Mouse (Mus musculus) lung, adult 2 months (tissue): Measurements from ENCODE around the gene Pet117. TPM values are rescaled to one million over a fixed set of nuclear protein-coding genes. Genes with fewer than 3 reads are reported as not detected.
A peak's percentile ranks its signal among the peaks of the same experiment; 100 is the strongest.
"Not testable (repeated sequence)": the region's sequence is repeated elsewhere in the genome, so short reads cannot be mapped to it uniquely, and the experiment has no call there.

Experiments used
- DNase-seq: peaks from one replicate; pipeline ENCODE4 v3.0.0; 2022
- H3K4me1 ChIP-seq: fragments of 200-500 bp; 2 replicates; pipeline ENCODE4 v1.6.1; 2011; ENCODE audit warnings: low read length; ENCODE audit not compliant: control insufficient read depth, insufficient read depth
- H3K4me3 ChIP-seq: fragments of 200-500 bp; replicated peaks from 2 replicates; pipeline ENCODE3; 2011; ENCODE audit warnings: low read depth, mild to moderate bottlenecking, control low read depth, low read length; ENCODE audit errors: extremely low read depth
- CTCF ChIP-seq: fragments of 200-500 bp; IDR thresholded peaks from 2 replicates; pipeline ENCODE4 v1.5.1; 2011; ENCODE audit warnings: mild to moderate bottlenecking, low read length, control low read depth; ENCODE audit not compliant: insufficient read depth
- POLR2A ChIP-seq: fragments of 200-500 bp; IDR thresholded peaks from 2 replicates; pipeline ENCODE4 v1.6.1; 2011; ENCODE audit warnings: low read depth, mild to moderate bottlenecking, control low read depth, low read length, borderline replicate concordance; ENCODE audit errors: extremely low read depth
- WGBS: fragments of 180-500 bp; shearing (Covaris S2); methylation state at CpG from one replicate; pipeline ENCODE4 v1.1.7; 2018; 5-methylcytosine and 5-hydroxymethylcytosine counted together
- polyA plus RNA-seq: library from polyadenylated mRNA; depleted of rRNA; stranded (reverse); fragments of >200 nt; gene quantifications from 2 replicates; pipeline ENCODE4 v1.2.3, GENCODE M21; 2012

The Pet117 gene
- polyA plus RNA-seq, 1 experiment = not detected

DNA sequence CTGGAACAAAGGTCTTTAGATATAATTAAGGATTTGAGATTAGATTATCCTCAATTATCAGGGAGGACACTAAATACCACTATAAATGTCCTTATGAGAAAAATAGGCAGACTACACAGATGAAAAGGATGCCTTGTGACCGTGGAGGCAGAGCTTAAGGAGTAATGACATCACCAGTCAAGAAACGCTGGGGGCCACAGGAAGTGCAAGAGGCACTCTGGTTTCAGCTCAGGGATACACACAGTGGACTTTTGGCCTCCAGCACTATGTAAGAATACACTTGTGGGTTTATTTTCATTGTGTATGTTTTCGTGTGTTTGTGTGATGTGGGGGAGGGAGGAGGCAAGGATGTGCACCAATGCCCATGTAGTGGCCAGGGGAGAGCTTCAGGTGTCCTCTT, 31.6 kb upstream of the Pet117 start:
- WGBS = 38% methylated on average over 3 of the region's 3 CpGs

DNA sequence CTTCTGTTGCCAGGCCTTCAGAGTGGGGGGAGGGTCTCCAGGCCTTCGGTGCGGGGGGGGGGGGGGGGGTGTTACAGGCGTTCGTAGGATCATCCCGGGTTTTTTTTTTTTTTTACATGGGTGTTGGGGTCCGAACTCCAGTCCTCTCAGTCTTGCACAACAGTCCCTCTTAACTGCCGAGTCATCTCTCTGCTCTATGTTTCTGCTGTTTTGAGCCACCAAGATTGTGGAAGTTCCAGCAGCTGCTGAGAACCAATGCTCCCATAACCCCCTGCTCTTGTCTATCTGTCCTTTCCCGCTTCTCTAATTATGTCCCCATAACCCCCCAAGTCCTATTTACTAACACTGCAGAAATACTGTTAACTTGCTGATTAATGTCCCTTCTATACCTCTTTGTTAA, 31.1 kb upstream of the Pet117 start:
- H3K4me1 ChIP-seq = no peaks in the 10 kb centered on the region
- no peak for DNase-seq
- TF ChIP-seq CTCF = no peak
- no peak for TF ChIP-seq POLR2A
- H3K4me3 ChIP-seq = no peak overlapping the region
- 65% methylated on average over 8 of the region's 8 CpGs for WGBS

More for the DNA sequence above, 31.6 kb upstream of the Pet117 start:
- DNase-seq = no peak
- Histone ChIP-seq H3K4me3 (no peak overlapping the region), H3K4me1 (no peaks in the 10 kb centered on the region)
- no peak for TF ChIP-seq POLR2A
- TF ChIP-seq CTCF = no peak

DNA sequence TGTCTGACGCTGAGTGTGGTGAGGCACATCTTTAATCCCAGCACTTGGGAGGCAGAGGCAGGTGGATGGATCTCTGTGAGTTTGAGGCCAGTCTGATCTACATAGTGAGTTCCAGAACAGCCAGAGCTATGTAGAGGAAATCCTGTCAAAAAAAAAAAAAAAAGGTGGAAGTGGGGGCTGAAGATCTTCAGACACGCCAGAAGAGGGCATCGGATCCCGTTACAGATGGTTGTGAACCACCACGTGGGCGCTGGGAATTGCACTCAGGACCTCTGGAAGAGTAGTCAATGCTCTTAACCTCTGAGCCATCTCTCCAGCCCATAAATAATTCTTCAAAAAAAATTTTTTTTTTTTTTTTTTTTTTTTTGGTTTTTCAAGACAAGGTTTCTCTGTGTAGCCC, 30.6 kb upstream of the Pet117 start:
- WGBS = 75% methylated on average over 6 of the region's 6 CpGs
- DNase-seq, H3K4me3 ChIP-seq, H3K4me1 ChIP-seq: not testable (repeated sequence)

DNA sequence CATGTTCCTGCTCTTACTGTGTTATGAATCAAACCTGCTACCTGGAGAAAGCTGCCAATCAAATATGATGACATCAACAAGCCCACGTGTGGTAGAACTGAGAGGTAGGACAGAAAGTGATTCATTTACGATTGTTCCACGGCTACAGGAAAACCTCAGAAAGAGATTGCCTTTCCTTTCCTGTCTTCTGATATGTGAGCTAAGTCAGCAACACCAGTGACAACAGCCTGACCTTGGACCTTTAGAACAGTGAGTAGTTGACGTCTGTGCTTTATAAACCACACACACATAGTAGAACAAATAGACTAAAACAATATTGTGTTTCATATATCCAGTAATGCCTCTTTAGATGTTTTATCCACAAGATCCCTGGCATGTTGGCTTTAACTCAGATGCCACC, 25.6 kb upstream of the Pet117 start:
- no peak for DNase-seq
- H3K4me3 ChIP-seq = no peak overlapping the region
- no peak for TF ChIP-seq CTCF
- no peak for TF ChIP-seq POLR2A
- WGBS = 39% methylated on average over 4 of the region's 4 CpGs
- no peaks in the 10 kb centered on the region for H3K4me1 ChIP-seq

DNA sequence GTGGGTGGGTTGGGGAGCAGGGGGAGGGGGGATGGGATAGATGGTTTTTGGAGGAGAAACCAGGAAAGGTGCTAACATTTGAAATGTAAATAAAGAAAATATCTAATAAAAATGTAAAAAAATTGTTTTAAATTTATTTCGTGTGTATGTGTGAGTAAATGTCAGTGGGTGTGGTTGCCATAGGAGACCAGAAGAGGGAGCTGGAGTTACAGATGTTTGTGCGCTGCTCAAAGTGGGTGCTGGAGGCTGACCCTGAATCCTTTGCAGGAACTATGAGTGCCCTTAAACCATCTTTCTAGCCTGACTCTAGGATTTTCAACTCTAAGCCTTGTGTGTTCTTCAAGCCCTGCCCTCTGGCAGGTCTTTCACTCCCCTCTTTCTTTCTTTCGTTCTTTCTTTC, 20.3 kb upstream of the Pet117 start:
- H3K4me1 ChIP-seq = no peaks in the 10 kb centered on the region
- no peak overlapping the region for H3K4me3 ChIP-seq
- DNase-seq = no peak
- 61% methylated on average over 3 of the region's 3 CpGs for WGBS
- TF ChIP-seq CTCF = peak; percentile 38
- no peak for TF ChIP-seq POLR2A

DNA sequence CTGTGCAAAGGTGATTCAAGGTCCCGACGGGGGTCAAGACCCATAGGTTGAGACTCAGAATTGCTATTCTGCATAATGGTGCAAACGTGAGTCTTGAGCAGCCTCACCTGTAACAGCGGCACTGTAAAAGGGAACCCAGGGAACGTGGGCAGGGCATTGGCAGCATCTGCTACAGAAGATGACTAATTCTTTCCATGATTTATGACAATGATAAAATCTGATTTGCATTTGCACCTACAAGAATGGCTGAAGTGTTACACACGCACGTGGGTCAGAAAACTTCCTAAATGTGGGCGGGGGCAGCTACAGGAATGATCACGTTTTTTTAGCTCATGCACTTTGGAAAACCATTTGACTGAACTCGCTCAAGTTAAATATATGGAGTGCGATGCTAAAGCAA, 16.0 kb upstream of the Pet117 start:
- no peak for DNase-seq

DNA sequence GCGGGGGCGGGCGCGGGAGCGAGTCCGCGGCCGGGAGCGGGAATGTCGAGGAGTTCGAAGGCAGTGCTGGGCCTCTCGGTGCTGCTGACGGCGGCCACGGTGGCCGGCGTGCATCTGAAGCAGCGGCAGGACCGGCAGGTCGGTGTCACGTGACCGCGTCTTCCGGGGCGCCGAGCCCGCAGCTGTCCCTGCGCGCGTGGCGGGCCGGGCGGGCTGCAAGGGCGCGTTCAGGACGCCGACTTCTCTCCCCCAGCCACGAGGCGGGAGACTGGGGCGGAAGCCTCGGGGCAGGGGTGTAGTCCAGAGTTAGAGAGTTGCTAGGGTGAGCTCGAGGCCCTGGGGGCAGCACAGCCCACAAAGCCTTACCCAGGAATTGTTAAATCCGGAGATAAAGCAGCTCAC, 225 bp downstream of the Pet117 start:
- peak overlapping the region; percentile 81 for H3K4me3 ChIP-seq
- 0 out of 2 replicates have a peak, but pooled peaks have one; percentile 13 for TF ChIP-seq POLR2A
- no peak for TF ChIP-seq CTCF

More for the DNA sequence above, 16.0 kb upstream of the Pet117 start:
- Histone ChIP-seq H3K4me3 (no peak overlapping the region), H3K4me1 (no peaks in the 10 kb centered on the region)
- TF ChIP-seq CTCF (no peak), POLR2A (no peak)
- 86% methylated on average over 11 of the region's 11 CpGs for WGBS

DNA sequence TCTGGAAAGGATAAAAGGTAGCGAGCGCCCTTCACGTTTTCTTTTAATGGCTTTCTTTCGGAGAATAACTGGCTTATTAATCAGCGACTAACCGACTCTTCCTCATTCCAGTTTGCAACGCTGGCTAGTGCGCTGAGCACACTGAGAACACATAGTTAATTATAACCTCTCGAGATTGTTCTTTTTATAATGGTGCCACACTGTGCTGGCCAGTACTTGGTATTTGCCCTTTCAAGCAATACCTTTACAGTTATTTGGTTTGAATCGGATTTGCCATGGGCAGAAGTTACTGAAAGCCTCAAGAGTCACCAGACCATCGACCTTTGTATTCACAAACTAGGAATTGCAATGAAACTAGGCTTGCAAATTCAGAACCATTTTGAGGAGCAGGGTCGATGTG, 715 bp downstream of the Pet117 start:
- peak overlapping the region; percentile 81 for H3K4me3 ChIP-seq
- WGBS = 2% methylated on average over 12 of the region's 12 CpGs

More for the DNA sequence above, 225 bp downstream of the Pet117 start:
- peaks cover 9% of the 10 kb centered on the region for H3K4me1 ChIP-seq
- under 1% methylated on average over 43 of the region's 43 CpGs for WGBS
- no peak for DNase-seq

DNA sequence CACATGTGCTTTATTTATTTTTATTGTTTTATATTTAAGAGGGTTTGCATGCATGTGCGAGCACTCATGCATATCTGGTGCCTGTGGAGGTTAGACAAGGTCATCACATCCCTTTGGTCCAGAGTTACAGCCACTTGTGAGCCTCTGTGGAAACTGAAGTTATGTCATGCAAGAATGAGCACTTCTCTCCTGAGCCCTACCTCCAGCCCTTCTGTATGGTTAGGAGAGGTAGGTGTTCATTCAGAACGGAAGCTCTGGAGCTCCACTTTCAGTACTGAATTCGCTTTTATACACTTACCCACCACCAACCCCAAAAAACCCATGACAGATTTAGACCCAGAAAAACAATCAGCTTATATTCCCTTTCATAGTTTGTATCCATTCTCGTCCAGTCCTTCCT, 2.8 kb downstream of the Pet117 start:
- 86% methylated on average over 4 of the region's 4 CpGs for WGBS
- no peak for TF ChIP-seq CTCF
- no peak for DNase-seq
- peaks cover 9% of the 10 kb centered on the region for H3K4me1 ChIP-seq
- no peak overlapping the region for H3K4me3 ChIP-seq

More for the DNA sequence above, 715 bp downstream of the Pet117 start:
- H3K4me1 ChIP-seq = peaks cover 9% of the 10 kb centered on the region
- peak; percentile 6 for DNase-seq
- no peak for TF ChIP-seq POLR2A
- no peak for TF ChIP-seq CTCF

DNA sequence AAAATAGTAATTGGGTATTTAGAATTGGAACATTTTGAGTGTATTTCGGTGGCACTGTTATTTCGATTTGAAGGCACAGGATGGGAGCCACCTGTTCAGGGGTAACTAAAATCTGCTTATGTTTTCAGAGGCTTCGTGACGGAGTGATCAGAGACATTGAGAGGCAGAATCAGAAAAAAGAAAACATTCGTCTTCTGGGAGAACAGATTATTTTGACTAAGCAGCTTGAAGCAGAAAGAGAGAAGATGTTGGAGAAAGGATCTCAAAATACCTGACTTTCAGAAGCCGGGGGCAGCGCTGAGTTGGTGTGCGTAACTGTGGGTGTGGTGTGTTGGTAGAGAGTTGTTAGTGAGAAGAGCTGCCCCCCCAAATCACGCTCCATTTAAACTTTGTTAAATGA, 4.3 kb downstream of the Pet117 start:
- 91% methylated on average over 9 of the region's 9 CpGs for WGBS
- TF ChIP-seq POLR2A = no peak

More for the DNA sequence above, 4.3 kb downstream of the Pet117 start:
- H3K4me3 ChIP-seq = no peak overlapping the region
- no peak for DNase-seq
- H3K4me1 ChIP-seq = peaks cover 9% of the 10 kb centered on the region
